Mouse (Mus musculus) kidney, postnatal 14 days (tissue): ENCODE measurements around the gene Olfr298.

Source experiments
- DNase-seq: peaks from one replicate; pipeline ENCODE4 v3.0.0; 2022; ENCODE audit warnings: mixed read lengths

Gene Olfr298

GRCm38 (mm10) chr7:86492384-86492783, at the start of gene Olfr298:
Gene Olfr298 (minus strand): TSS chr7:86492484.
- no peak for DNase-seq

- no peak for DNase-seq
Measured at GRCm38 (mm10) chr7:86519668-86520067, 27.4 kb upstream of the Olfr298 start, which contains the start of gene Olfr297. Gene Olfr297 (plus strand): TSS chr7:86519968.

- DNase-seq = no peak
Measured at GRCm38 (mm10) chr7:86459621-86460020, 32.7 kb downstream of the Olfr298 start, which contains the start of gene Olfr299. Gene Olfr299 (plus strand): TSS chr7:86459921.
